Mouse (Mus musculus) spleen, postnatal 14 days (tissue): ENCODE measurements around the gene Usp46.

Experiments
- DNase-seq, 2 experiments: peaks; one replicate each; pipeline ENCODE4 v3.0.0; 2021 to 2022; ENCODE audit warnings: low spot score in 2 of 2

The Usp46 gene

DNA sequence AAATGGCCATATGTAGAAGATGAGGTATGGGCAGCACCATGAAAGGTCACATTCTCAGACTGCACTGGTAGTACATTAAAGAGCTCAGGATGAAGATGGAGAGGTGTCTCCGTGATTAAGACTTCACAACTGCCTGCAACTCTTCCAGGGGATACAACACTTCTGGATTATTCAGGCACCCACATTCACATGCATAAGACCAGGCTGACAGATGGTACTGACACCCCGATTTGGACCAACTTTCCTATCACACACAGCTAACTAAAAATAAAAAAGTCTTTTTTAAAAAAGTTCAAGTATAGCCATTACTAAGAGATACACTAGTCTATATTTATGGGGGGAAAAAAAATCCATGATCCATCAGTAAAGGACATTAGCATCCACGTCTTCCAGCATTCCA lies 112.5 kb downstream of the Usp46 start:
- no peak for DNase-seq

GRCm38 (mm10) chr5:73955005-73955404 lies 113.2 kb downstream of the Usp46 start:
- DNase-seq, result no peak

DNA sequence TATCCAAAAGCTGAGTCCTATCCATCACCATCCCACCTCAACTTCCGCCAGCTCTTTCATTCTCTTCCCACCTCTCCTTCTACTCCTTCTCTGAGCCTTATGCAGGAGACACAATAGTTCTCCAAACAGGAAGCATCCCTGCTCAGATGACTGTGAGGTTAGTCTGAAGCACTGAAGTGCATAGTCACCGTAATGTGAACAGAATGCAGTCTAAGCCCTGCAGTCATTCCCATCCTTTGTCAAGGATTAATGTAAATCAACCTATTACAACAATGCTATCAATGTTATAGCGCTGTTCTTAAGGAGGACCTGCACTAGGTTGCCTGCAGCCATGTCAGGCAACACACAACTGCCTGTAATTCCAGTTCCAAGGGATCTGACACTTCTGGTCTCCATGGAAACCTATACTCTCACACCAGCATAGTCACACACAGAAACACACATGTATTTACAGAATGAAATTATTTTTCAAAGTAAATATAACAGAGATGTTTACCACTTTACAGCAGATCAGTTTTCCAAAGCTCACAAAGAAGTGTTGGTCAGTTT lies 115.1 kb downstream of the Usp46 start:
- DNase-seq, result no peak

GRCm38 (mm10) chr5:73951649-73952000 lies 116.6 kb downstream of the Usp46 start:
- no peak for DNase-seq

- DNase-seq, result no peak
These were observed 117.2 kb downstream of the Usp46 start for GRCm38 (mm10) chr5:73950809-73951648.
